1 mouse cellular context compared by ENCODE assay signal in the genomic region with DNA sequence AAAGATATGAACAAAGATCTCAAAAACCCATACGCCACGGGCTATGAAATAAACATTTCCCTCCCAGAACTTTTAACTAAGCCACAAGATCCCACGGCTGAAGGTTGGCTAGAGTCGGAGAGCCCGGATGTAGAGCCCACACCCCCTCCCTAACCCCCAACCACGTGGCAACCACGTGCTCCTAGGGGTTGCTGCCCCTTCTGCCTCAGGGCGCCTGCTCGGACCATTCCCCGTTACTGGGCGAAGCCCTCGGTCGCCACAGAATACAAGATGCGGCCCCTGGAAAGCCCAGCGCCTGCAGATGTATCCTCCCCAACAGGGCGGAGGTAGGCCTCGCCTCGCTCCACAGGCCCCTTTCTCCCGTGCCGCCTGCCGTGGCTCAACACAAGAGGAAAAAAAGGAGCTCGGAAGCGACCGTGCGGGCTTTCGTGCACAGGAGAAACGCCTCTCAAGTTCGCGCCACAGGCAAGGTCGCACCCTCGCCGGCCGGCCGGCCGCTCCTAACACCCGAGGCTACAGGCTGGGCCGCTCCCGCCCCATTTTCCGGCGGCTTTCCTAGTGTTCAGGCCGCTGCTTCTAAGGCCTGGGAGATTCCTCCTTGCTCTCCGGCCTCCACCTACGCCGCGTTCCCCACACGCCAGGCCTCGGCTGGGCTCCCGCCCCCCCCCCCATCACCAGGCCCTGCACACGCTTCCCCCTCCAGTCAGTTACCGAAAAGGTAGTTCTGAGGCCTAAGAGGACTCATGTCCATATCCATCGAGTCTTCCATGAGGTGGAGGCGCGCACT.
A peak's percentile ranks its signal among the peaks of the same experiment; 100 is the strongest.
TF ChIP-seq lines count a peak whose summit lies in the region.

No protein-coding gene starts in this region.

TF ChIP-seq in C2C12, 6 proteins besides CTCF, POLR2A, EP300 and RAD21 (continued from another document):
- TF ChIP-seq MAX (IDR thresholded peaks at IDR 0.05) (peak; percentile 99), MYOG (IDR thresholded peaks at IDR 0.05; ENCODE audit: control insufficient read depth, extremely low read depth, insufficient read length) (no peak)
TF ChIP-seq in C2C12: peak in this region for 2.
